Mouse (Mus musculus): Measurements from ENCODE around the gene Snx33.

Snx33 gene

GRCm38 (mm10) chr9:56889817-56890216 is 38.4 kb downstream of the Snx33 start:
- DNase-seq: peak; percentile 83

GRCm38 (mm10) chr9:56887581-56887980 is 40.6 kb downstream of the Snx33 start:
- no peak for DNase-seq

- no peak for DNase-seq
Observed at GRCm38 (mm10) chr9:56886601-56887000, 41.6 kb downstream of the Snx33 start.

GRCm38 (mm10) chr9:56886113-56886512 is 42.1 kb downstream of the Snx33 start:
- DNase-seq: no peak

DNA sequence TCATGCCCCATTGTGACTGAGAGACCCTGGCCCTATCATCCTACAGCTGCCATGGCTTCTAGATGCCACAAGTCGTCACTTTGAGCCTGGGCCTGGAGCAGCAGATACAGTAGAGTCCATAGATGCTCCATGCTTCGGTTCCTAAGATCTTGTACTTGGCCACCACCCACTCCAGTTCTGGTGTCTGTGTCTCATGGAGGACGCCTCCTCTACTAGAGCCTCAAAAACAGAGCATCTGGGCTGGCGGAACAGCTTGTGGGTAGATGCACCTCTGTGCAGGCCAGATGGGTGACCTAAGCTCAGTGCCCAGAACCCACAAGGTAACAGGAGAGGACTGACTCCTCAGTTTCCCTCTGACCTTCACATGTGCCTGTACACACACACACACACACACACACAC is 43.8 kb downstream of the Snx33 start:
- no peak for DNase-seq

DNA sequence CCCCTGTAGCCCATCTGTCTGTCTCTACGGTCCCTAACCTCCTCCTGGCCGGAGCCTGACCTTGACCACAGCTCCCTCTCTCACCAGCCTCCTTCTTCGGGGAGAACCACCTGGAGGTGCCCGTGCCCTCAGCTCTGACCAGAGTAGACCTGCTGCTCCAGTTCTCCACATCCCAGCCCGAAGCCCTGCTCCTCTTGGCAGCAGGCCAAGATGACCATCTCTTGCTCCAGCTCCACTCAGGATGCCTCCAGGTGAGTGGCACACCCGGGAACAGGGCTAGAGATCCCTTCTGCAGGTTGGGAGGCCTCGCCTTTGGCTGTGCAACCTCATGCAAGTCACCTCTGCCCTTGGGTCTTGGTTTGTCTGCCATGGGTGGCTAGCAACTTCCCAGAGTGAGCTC is 44.7 kb downstream of the Snx33 start:
- no peak for DNase-seq

DNA sequence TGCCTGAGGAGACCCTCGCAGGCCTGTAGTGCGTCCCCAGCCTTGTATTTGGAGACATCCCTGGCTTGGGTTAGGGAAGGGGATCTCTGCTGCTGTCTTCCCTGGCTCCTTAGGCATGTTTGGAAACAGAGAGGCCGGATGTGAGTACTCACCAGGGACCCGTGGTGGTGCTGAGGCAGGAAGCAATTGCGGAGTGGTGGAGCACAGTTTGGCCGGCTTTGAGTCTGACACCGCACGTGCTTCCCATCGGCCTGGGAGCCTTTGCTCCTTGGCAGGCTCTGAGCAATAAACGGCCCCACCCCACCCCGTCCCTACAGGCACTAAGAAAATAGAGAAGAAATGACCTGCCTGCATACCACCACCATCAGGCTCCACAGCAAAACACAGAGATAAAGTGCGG is 45.4 kb downstream of the Snx33 start:
- no peak for DNase-seq

- DNase-seq: no peak
Observed at GRCm38 (mm10) chr9:56882283-56882682, 45.9 kb downstream of the Snx33 start.

DNA sequence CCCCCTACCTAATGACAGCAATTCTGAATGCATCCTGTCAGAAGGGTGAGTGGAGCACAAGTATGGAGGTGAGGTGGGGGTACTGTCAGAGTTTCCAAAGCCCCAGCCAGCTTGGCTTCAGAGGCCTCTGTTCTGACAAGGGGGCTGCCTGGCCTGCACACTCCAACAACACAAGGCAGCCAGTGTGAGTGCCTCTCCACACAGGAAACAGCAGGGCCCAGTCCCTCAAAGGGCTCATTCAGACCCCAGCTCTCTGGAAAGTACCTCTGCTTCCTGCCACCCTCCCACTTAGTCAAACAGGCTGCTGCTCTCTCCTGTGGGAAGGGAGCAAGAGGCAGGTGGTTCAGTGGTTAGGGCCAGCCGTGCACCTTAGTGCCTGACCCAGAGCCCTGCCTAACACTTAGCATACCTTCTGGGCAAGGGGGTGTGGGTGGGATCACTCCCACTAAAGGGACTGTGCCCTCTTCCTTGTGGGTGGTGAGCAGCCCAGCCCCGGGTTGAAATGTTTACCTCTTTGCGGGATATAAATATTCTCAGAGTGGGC is 46.6 kb downstream of the Snx33 start:
- no peak for DNase-seq

- no peak for DNase-seq
Observed at GRCm38 (mm10) chr9:56880790-56881189, 47.4 kb downstream of the Snx33 start.

GRCm38 (mm10) chr9:56877284-56877683 is 50.9 kb downstream of the Snx33 start:
- no peak for DNase-seq

DNA sequence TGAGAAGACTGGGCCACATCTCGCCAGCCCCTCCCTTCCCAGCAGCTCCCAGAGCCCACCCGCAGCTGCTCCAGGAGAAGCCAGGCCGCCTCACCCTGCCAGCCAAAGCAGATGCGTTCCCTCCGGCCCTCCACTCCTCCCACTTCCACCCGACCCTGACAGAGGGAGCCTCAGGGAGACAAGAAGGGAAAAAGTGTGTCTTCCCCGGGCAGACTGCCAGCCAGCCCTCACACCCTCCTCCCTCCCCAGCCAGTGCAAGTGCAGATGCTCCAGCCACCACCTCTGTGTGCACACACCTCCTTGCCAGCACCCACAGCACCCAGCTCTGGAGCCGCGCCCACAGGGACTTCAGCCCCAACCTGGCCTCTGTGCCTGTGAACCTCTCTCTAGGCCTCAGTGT is 51.4 kb downstream of the Snx33 start:
- no peak for DNase-seq

DNA sequence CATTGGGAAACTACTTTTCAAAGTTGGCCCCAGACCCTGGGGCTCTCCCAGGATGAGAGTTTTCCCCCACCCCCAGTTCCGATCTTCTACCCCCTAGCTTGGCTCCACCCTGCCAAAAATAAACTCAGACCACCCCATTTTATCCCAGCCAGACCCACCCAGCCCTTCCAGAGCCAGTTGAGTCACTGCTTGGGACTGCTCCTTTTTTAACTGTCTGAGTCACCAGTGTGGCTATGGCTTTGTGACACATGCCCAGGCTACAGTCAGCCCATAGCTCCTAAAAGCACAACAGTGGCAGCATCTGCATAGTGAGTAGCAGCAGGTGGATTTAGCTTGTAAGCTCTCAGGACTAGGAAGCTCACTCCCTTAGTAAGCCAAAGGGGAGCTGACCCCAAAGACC is 55.1 kb downstream of the Snx33 start:
- DNase-seq: no peak

GRCm38 (mm10) chr9:56872105-56872903 is 55.9 kb downstream of the Snx33 start:
- no peak for DNase-seq

GRCm38 (mm10) chr9:56871191-56871590 is 57.0 kb downstream of the Snx33 start:
- DNase-seq: no peak

DNA sequence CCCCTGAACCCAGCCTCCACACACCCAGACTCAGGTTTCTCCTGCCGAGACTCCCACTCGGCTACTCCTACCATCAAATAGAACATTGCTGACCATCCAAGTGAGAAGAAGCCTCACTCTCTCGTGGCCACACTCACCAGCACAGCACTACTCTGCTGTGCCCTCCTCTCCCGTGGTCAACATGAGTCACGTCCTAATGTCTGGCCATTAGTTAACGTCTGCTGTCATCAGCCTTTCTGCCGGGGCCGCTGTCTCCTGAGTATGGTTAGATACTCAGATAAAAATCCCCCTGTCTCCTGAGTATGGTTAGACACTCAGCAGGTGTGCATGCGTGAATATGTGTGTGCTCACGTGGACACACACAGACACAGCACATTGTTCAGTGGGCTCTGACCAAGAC is 57.4 kb downstream of the Snx33 start:
- DNase-seq: no peak

DNA sequence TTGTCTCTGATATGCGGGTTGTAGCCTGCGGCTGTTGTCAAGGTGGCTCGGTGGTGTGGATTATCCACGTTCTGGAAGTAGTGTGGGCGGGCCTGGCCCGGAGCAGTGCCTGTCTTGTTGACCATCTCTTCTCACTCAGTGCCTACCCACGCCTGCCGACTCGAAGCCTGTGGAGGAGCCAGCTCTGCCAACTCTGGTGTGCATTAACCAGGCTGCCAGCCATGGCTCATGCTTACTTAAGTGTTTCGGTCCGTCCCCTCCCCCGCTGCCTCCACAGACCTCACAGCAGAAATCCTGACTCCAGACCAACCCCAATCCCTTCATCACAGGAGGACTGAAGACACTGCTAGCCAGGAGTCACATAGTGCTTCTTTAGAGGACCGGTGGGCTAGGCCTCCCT is 58.6 kb downstream of the Snx33 start:
- DNase-seq: no peak

- DNase-seq: no peak
Observed at GRCm38 (mm10) chr9:56868292-56868691, 59.9 kb downstream of the Snx33 start.

Data from cerebellum, adult 9-10 months (tissue).